Mouse (Mus musculus): ENCODE data around the gene Larp7.

Gene Larp7

GRCm38 (mm10) chr3:127552973-127553719 lies at the start of gene Larp7, which contains the start of gene Zgrf1:
Gene Larp7, minus strand, starts transcription at chr3:127553349.
Gene Zgrf1, plus strand, starts transcription at chr3:127553489.
- peak; percentile 98 to 99 for DNase-seq (ENCODE audit: low spot score in 2 of 2)

DNA sequence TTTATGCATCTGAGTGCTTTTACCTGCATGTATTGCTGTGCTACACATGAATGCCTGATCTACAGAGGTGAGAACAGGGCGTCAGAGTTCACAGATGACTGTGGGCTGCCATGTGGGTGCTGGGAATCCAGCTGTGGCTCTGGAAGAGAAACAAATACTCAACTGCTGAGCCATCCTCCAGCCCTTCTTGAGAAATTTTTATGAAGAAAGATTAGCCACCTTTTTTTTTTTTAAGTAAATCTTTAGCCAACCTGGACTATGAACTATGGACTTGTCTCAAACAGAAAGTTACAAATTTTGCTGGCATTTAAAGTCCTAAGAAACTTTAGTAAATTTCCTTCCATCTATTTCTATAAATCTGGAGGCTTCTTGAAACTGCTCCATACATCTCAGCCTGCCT lies 44.0 kb upstream of the Larp7 start:
- DNase-seq (ENCODE audit: low spot score in 2 of 2), result no peak

DNA sequence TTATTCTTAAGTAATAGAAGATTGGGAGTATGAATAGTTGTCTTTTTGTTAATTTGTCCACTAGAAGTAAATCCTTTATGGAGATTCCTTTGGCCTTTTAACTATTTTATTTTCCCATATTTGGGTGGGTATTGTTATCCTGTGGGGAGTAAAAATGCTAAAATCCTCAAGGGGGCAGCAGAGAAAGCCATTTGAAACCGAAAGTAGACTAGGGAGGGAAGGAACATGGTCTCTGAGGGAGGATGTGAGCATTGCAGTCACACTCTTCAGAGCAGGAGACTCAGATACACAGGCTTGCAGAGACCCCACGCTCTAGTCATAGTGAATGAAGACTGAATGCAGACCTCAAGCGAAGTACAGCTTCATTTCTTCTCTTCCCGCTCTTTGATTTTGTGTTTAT lies 19.4 kb upstream of the Larp7 start:
- DNase-seq (ENCODE audit: low spot score in 2 of 2), result peak; percentile 23 to 62

DNA sequence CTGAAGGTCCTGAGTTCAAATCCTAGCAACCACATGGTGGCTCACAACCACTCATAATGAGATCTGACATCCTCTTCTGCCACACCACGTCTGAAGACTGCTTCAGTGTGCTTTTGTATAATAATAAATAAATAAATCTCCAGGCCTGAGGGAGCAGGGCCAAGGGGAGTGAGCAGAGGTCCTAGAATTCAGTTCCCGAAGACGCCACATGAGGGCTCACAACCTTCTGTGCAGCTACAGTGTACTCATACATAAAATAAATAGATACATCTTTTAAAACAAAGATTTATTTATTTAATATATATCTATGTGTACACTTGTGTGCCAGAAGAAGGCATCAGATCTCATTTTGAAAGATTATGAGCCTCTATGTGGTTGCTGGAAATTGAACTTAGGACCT lies 12.0 kb upstream of the Larp7 start:
- no peak for DNase-seq (ENCODE audit: low spot score in 2 of 2)

- DNase-seq (ENCODE audit: low spot score in 2 of 2), result no peak
These were observed 9.8 kb upstream of the Larp7 start for GRCm38 (mm10) chr3:127562974-127563373.

DNA sequence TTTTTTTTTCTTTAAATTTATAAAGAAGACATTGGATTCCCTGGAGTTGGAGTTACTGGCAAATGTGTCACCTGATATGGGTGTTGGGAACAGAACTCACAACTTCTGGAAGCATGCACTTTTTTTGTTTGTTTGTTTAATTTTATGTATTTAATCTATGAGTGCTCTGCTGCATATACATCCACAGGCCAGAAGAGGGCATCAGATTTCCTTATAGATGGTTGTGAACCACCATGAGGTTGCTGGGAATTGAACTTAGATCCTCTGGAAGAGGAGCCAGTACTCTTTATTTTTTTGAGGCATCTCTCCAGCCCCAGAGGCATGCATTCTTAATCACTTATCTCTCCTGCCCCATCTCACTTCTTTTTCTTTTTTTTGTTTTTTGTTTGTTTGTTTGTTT lies 5.1 kb upstream of the Larp7 start:
- DNase-seq (ENCODE audit: low spot score in 2 of 2), result no peak

DNA sequence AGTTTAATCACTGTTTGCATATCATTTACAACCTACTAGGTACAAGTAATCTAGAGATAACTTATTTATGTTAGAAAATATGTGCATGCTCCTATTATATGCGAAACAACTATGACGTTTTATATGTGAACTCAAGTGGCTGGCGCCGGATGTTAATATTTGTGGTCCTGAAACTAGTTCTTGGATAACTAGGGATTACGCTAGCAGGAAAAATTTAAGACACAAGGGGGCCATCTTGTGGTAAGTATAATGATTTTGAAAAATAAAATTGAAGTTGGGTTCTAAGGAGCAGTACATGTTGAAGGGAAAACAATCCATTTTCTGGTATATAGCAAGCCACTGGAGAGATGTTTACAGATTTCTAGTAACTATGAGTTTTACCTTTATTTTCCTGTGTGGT lies 1.6 kb upstream of the Larp7 start:
- DNase-seq (ENCODE audit: low spot score in 2 of 2), result no peak

DNA sequence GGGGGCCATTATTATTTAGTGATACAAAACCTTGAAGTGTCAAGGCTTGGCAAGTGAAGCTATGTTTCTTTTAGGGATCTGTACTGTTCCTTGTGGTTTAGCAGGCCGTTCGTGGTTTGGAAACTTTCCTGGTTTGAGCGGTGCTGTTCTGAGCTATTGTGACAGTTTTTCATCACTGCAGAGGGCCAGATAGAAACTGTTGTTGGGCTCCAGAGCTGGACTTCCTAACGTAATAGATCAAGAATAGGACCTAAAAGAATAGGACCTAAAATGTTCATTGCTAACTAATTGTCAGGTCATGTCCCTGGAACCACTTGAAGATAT lies 533 bp upstream of the Larp7 start:
- no peak for DNase-seq (ENCODE audit: low spot score in 2 of 2)

GRCm38 (mm10) chr3:127552434-127552972 lies 646 bp downstream of the Larp7 start:
- peak in 1 of 2 experiments; percentile 32 for DNase-seq (ENCODE audit: low spot score in 2 of 2)

GRCm38 (mm10) chr3:127547882-127548281 lies 5.3 kb downstream of the Larp7 start:
- peak in 1 of 2 experiments; percentile 34 for DNase-seq (ENCODE audit: low spot score in 2 of 2)

- DNase-seq (ENCODE audit: low spot score in 2 of 2), result no peak
These were observed 8.5 kb downstream of the Larp7 start for GRCm38 (mm10) chr3:127544610-127545121.

GRCm38 (mm10) chr3:127543976-127544375 lies 9.2 kb downstream of the Larp7 start:
- DNase-seq (ENCODE audit: low spot score in 2 of 2), result no peak

- no peak for DNase-seq (ENCODE audit: low spot score in 2 of 2)
These were observed 14.0 kb downstream of the Larp7 start for GRCm38 (mm10) chr3:127539193-127539592.

DNA sequence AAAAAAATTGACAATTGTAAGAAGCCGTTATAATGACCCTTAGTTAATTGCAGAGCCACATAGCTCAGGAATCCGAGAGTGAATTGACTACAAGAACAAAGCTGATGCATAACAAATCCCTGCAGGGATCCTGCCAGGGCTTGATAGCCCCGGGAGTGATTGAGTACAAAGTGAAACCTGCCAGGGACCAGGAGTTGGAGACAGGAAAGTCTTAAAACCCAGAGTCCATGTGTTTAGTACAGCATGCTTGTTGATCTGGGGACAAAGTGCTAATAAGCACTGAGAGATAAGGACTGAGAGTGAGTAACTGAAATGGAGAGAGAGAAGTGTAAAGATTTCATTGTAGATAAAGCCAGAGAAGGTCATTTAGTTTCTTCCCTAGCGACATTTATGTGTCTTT lies 22.9 kb downstream of the Larp7 start:
- no peak for DNase-seq (ENCODE audit: low spot score in 2 of 2)

DNA sequence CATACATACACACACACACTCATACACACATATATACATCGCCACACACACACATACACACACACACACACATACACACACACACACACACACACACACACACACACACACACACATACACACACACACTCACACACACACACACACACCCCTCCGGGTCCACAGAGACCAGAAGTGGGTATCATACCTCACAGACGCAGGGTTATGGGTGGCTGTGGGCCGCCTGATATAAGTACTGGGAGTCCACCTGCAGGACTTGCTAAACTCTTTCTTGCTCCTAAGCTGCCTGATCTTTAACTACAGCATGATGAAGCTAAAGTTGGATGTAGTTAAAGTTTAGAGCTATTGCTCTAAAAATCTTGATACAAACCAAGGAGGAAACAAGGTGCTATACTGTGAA lies 23.3 kb downstream of the Larp7 start:
- no peak for DNase-seq (ENCODE audit: low spot score in 2 of 2)

DNA sequence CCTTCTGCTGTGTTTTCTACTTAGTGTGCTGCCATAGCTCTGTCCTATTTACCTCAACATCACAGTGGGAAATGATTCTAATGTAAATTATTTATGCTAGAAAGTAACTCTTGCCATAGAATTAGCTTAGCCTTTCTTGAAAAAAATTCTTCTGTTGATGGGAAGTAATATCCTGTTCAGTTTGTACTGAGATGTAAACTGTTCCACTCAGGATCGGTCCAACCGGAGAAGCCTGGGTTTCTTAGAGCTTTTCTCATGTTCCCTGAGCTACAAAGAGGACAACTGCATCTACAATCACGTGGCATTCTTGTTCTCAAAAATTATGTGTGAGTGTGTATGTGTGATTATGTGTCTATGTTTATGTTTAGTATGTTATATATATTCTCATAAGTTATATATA lies 23.9 kb downstream of the Larp7 start:
- no peak for DNase-seq (ENCODE audit: low spot score in 2 of 2)

DNA sequence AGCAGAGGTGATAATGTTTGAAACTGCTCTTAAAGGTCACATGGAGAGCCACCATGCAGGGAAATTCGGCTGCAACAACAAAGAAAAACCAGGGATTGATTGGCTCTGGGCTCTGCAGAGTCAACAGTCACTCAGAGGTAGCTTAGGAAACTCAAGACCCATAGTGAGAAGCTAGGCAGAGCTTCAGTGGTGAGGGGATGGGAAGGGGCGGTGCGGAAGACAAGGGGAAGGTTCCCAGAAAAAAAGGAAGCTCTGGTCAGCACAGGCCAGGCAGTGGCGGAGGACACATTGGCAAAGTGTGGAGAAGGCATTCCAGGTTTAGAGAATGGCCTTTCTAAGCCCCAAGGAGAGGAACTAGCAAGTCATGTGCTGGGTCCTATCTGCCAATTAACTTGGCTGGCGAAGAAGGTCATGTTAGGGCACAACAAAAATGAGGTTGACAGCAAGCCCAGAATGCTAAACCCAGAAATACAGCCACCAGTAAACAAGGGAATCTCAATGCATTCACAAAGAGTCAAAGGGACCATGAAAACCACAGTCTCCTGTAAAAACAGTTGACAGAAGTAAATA lies 25.6 kb downstream of the Larp7 start:
- DNase-seq (ENCODE audit: low spot score in 2 of 2), result no peak

- no peak for DNase-seq (ENCODE audit: low spot score in 2 of 2)
These were observed 27.8 kb downstream of the Larp7 start for GRCm38 (mm10) chr3:127525188-127525819.

- no peak for DNase-seq (ENCODE audit: low spot score in 2 of 2)
These were observed 32.0 kb downstream of the Larp7 start for GRCm38 (mm10) chr3:127521156-127521555.

DNA sequence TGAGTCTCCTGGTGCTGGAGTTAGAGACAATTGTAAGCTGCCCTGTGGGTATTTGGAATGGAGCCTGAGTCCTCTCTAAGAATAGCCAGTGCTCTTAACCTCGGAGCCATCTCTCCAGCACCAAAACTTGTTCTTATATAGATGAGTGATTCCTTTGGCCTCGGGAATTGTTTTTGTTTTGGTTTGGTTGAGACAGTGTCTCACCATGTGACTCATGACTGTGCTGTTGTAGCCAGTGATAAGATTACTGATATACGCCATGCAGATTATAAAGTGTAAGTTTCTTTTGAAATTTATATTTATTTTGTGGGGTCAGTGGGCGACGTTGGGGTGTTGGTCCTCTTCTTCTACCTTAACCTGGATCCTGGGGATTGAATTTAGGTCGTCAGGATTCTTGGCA lies 32.8 kb downstream of the Larp7 start:
- DNase-seq (ENCODE audit: low spot score in 2 of 2), result no peak

- DNase-seq (ENCODE audit: low spot score in 2 of 2), result no peak
These were observed 37.9 kb downstream of the Larp7 start for GRCm38 (mm10) chr3:127515251-127515650.

DNA sequence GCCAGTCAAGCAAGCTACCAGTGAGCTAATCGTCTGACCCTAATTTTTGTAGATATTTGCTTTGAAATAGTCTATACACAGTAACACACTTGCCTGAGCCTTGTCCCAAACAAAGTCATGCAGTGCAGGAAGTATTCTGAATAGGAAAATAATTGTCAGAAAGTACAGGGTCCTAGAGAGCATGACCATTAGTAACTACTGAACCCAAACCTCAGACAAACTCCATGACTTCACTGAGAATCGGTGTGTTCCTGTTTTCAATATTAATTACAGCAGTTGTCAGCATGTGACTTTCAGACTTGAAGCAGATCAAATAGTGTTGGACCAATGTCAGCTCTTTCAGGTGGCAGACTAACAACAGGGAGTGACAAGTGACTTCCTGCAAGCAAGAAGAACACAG lies 39.5 kb downstream of the Larp7 start:
- no peak for DNase-seq (ENCODE audit: low spot score in 2 of 2)

Data from thymus, postnatal 10 days (tissue).